Mouse (Mus musculus): Measurements from ENCODE around the gene Kcnn4.

Gene Kcnn4

DNA sequence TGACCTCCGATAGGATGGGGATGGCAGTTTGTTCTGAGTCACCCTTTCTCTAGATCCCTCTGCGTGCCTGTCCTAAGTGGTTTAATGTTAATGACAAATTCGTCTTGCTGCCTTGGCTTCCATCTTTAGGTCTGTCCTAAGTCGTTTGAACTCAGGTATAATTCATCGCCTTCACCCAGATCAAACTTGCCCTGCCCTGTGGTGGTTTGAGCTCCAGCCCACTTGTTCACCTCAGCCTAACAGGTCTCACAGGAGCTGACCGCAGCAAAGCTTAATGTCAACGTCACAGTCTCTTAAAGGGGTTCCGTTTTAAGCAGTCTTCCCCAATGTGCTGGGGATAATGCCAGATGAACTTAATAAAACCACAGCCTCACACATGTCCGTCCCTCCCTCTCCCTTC is 55.9 kb downstream of the Kcnn4 start:
- DNase-seq (ENCODE audit: low spot score in 2 of 2): no peak

DNA sequence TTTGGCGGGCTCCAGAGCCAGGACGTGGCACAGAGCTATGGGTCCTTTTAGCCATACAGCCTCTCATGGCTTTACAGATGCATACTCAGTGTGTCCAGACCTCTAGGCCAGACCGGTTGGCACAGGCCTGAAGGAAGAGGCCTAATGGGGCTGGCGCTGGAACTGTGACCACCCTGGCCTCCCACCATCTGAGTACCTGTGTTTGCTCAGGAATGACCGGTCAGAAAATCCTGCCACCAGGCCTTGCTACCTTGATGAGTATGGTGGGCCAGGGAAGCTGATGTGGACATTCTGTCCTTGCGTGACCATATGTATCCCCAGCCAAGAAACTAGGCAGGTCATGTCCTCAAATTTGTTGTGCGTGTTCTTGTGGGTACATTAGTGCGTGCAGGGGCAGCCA is 57.1 kb downstream of the Kcnn4 start:
- DNase-seq (ENCODE audit: low spot score in 2 of 2): no peak

DNA sequence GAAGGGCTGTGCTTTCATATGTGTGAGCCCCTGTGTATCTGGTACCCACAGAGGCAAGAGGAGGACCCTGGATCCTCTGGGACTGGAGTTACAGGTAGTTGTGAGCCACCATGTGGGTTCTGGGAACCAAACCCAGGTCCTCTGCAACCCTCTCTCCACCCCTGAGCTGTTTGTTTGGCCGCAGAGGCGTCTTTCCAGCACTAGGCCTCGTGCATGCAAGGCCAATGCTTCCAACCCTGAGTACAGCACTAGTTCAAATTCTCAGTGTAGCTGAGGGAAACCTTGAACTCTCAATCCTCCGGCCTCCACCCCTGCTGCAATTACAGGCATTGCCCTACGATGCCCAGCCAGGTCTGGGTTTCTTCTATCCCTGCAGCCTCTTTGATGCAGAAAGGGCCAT is 58.7 kb downstream of the Kcnn4 start:
- DNase-seq (ENCODE audit: low spot score in 2 of 2): no peak

DNA sequence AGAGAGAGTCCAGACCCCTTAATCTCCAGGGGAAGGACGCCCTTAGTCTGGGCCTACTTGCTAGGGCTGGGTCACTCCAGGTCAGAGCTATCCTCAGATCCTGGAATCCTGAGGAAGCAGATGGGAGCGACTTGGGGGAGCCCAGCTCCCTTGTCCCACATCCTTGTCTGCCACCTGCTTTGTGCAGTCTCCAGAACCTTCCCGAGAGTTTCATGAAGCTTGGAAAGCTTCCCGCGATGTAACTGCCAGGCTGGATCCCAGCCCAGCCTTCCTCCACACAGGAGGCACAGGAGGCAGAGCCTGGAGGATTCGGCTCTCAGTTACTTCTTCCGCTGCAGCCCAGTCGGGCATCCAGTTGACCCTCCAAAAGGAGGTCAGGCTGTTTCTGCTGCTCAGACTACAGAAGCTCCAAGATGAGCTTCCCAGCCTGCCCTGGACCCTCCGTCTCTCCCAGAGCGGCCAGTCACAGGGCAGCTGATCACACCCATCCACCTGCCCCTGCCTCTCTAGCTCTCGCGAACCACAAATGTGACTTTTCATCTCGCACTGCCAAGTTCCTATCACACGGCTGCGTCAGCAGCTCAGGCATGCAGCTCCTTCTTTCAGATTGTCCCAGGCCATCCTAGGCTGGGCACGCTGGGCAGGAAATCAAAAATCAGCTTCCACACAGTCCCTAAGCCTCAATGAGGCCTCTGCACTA is 59.5 kb downstream of the Kcnn4 start:
- DNase-seq (ENCODE audit: low spot score in 2 of 2): no peak

DNA sequence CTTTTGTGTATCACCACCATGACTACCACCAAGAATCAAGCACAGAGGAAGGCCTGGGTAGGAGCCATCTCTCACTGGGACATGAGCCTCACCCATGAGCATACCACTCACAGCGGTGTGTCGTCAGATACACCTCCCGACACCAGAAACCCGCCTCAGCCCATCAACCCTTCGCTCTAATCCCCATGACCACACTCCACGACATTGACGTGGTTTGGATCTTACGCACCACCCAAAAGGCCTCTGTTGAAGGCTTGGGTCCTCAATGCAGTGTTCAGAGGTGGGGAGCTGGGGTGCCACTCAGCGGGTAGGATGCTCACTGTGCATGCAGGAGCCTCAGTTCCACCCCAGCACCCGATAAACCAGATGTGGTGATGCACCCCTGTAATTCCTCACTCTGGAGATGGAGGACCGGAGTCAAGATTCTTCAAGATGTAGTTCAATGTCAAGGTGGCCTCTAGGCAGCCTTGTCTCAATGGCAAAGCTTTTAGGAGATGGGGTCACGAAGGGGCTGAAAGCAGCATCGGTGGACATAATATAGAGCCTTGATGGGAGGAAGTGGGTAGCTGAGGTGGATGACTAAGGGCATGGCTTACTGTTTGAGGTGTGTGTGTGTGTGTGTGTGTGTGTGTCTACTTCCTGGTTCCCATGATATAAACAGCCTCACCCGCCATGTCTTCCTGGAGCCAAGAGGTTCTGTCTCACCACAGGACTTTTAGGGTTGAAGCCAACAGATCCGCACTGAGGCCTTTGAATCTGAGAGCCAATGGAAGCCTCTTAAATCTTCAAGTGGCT is 60.7 kb downstream of the Kcnn4 start:
- no peak for DNase-seq (ENCODE audit: low spot score in 2 of 2)

DNA sequence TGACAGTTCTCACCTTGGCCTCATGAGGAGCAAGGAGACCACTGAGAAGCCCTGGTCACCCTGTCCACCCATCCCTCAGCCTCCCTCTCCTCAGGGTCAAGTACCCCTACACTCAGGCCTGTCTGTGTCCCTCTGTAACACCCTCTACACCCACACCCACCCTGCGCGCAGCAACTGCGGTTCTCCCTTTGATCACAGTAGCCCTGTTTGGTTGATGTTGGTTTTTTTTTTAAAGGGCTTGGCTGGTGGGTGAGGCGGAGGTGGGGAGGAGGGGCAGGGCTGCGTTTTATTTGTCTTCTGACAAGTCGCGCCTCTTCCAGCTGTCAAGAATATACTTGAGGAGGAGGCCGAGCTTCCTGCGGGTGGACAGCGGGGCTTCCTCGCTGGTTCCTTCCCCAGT is 61.6 kb downstream of the Kcnn4 start:
- no peak for DNase-seq (ENCODE audit: low spot score in 2 of 2)

DNA sequence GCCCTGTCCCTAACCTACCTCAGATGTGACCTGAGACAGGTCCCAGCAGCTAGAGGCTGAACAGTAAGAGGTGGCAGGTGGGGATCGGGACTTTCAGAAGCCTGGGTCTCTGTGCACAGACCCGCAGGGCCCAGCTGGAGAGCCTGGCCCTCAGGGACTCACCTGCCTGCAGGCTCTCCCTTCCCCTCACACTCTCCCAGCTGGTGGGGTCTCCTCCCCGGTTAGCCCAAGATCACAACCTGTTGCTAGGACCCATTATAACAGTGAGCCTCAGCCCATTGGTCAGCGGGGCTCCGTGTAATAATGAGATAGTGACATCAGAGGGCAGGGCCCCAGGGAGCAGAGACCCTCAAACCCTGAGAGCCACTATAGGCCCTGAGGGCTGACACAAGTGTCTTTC is 65.2 kb downstream of the Kcnn4 start:
- no peak for DNase-seq (ENCODE audit: low spot score in 2 of 2)
